Mouse (Mus musculus): ENCODE measurements around the gene Atrx.

DNA sequence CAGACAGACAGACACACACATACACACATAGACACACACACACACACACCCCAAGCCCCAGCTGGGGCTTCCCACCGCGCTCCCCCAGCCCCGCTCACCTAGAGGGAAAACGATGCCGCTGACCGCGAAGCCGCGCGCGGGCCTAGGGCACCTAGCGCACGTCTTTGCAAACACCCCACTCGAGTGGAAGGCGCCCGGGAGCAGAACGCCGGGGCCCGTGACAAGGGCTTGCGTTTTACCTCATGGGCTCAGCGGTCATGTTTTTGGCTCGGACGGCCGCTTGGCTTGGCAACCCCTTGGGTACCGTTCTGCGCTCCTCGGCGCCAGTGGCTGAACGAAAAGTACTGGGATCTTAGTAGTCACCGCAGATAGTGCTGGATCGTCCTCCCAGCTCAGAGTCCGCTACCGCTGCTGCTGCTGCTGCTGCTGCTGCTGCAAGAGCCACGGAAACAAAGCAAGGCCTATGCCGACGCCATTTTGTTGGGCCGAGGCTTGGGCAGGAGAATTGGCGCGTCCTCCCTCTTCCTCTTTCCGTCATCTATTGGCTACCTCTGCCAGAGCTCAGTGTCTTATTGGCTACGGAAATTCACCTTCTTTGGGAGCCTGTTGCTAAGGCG, at the start of gene Atrx:
- TF ChIP-seq CTCF (IDR thresholded peaks at IDR 0.05) (no peak), EP300 (IDR thresholded peaks at IDR 0.05; ENCODE audit: insufficient read depth, low read depth, low read length) (no peak)
